Mouse (Mus musculus): ENCODE measurements around the gene Frmd3. TPM values are rescaled to one million over a fixed set of nuclear protein-coding genes. Genes with fewer than 3 reads are reported as not detected.

Gene Frmd3
- polyA plus RNA-seq (2015; fragmentation: Nextera tagmentation; extraction: Ambion mirVana): 0.67 and 0.70 TPM in 2 replicates

DNA sequence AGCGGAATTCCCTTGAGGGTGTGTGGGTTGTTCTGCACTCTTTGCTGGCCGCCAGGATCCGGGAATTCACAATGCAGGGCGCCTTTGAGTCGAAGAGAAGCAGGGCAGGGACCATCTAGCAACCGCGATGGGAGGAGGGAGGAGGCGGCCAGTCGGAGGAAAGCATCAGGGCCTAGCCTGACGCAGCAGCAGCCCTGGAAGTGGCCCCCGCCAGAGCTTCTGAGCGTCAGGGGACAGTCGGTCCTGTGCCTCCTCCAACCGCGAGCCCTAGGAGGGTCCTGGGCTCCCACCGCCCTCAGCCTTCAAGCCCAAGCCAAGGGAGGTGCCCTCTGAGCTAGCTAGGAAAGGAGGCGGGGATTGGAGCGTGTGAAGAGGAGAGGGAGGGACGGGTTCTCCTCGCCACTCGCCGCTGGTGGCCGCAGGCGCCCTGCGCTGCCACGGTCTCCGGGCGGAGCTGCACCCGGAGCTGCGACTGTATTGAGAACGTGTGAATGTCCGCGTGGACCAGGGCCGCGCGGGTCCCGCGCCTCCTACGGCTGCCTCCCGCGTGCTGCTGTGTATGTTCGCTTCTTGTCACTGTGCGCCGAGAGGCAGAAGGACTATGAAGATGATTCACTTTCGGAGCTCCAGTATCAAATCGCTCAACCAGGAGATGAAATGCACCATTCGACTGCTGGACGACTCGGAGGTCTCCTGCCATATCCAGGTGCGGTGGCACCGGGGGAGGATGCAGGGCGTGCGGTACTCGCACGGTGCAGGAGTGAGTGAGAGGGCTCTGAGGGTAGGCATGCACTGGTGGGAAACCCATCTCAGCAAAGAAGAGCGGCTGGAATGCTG lies at the start of gene Frmd3:
Frmd3 (plus strand) TSS at position 232 of the 837 bp plus-strand sequence.
- peaks cover 3% of the 10 kb centered on the region; the same call in 1 of the 2 replicates for H3K4me1 ChIP-seq (ENCODE audit: control insufficient read depth, insufficient read depth, low read length)
- peaks cover 7% of the 10 kb centered on the region; the same call in 1 of the 2 replicates for H3K27me3 ChIP-seq (ENCODE audit: control insufficient read depth, insufficient read depth, low read length)
- H3K27ac ChIP-seq (ENCODE audit: low read length): no peak within 1 kb of the TSS
- peak; percentile 80 for ATAC-seq (ENCODE audit: insufficient read depth, low FRiP score)
- H3K9me3 ChIP-seq (replicated peaks; ENCODE audit: control insufficient read depth, low read length): no peaks in the 10 kb centered on the region
- WGBS: under 1% methylated on average over 56 of the region's 56 CpGs
- H3K4me2 ChIP-seq (ENCODE audit: low read depth, low read length): peak within 1 kb of the TSS; percentile 88
- no peaks in the 10 kb centered on the region for H3K36me3 ChIP-seq (ENCODE audit: control insufficient read depth, insufficient read depth, low read length)
- H3K9ac ChIP-seq (ENCODE audit: low read length): peak within 1 kb of the TSS; percentile 64
- H3K4me3 ChIP-seq (replicated peaks; ENCODE audit: low read length): peak within 1 kb of the TSS; percentile 48

DNA sequence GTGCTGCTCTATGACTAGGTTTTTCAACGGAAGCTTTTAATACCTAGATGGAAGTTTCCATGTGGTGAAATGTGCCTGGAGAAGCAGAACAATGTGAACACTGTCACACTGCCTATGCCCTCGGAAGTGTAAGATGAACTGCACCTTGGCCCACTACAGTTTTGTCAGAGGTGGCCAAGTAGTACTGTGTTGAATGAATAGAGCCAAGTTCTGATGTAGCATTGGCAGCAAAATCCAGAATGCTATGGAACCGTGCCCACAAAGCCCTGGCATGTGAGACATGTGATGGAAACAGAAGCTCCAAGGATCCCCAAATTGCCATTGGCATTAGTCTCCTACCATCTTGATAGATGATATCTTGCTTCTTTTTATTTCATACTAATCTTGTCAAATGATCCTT lies 32.8 kb upstream of the Frmd3 start:
- 74% methylated on average over 3 of the region's 3 CpGs for WGBS
- Histone ChIP-seq H3K4me3 (replicated peaks; ENCODE audit: low read length) (no peak overlapping the region), H3K9me3 (replicated peaks; ENCODE audit: control insufficient read depth, low read length) (no peaks in the 10 kb centered on the region), H3K36me3 (ENCODE audit: control insufficient read depth, insufficient read depth, low read length) (no peaks in the 10 kb centered on the region), H3K4me1 (ENCODE audit: control insufficient read depth, insufficient read depth, low read length) (no peaks in the 10 kb centered on the region), H3K4me2 (ENCODE audit: low read depth, low read length) (no peak overlapping the region), H3K9ac (ENCODE audit: low read length) (no peak overlapping the region), H3K27ac (ENCODE audit: low read length) (no peak overlapping the region), H3K27me3 (ENCODE audit: control insufficient read depth, insufficient read depth, low read length) (no peaks in the 10 kb centered on the region)
- no peak for ATAC-seq (ENCODE audit: insufficient read depth, low FRiP score)

DNA sequence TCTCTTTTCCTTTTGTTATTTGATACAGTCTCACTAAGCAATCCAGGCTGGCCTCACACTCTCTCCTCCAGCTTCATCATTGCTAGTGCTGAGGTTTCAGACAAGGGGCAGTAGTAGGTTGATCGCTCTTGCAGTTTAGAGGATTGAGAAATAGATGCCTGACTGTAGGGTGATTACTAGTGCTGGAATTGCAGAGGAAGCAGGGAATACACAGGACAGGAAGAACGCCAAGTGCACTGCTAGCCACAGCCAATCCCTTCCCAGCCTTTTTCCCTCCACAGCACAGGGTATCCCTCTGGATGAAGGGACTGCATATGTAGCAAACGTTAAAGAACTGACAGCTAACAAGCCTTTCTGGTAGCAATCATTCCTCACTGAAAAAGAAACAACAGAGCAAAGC lies 965 bp upstream of the Frmd3 start:
- Histone ChIP-seq H3K9ac (ENCODE audit: low read length) (no peak overlapping the region), H3K27me3 (ENCODE audit: control insufficient read depth, insufficient read depth, low read length) (peaks cover 7% of the 10 kb centered on the region; the same call in 1 of the 2 replicates), H3K4me1 (ENCODE audit: control insufficient read depth, insufficient read depth, low read length) (peaks cover 3% of the 10 kb centered on the region; the same call in 1 of the 2 replicates), H3K4me2 (ENCODE audit: low read depth, low read length) (no peak overlapping the region), H3K9me3 (replicated peaks; ENCODE audit: control insufficient read depth, low read length) (no peaks in the 10 kb centered on the region), H3K27ac (ENCODE audit: low read length) (no peak overlapping the region), H3K4me3 (replicated peaks; ENCODE audit: low read length) (no peak overlapping the region), H3K36me3 (ENCODE audit: control insufficient read depth, insufficient read depth, low read length) (no peaks in the 10 kb centered on the region)
- 52% methylated on average over 3 of the region's 3 CpGs for WGBS
- ATAC-seq (ENCODE audit: insufficient read depth, low FRiP score): no peak

DNA sequence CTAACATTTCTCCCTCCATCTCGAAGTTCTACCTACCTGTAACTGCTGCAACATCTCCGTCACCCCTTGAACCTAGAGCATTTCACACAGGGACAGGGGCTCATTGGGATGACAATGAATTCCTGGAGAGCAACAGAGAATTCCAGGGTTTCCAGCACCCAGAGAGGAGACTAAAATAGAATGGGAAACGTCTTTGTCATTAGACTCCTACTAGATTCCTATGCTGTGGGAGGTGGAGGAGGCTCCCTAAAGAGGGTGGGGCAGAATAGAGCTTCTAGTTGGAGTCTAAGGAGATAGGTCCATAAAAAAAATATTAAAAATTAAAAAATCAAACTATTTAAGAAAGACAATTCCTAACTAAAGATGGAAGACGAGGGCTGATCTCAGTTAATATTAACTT lies 542 bp upstream of the Frmd3 start:
- H3K4me2 ChIP-seq (ENCODE audit: low read depth, low read length): peak overlapping the region; percentile 88
- WGBS: 44% methylated on average over 4 of the region's 4 CpGs
- no peaks in the 10 kb centered on the region for H3K36me3 ChIP-seq (ENCODE audit: control insufficient read depth, insufficient read depth, low read length)
- ATAC-seq (ENCODE audit: insufficient read depth, low FRiP score): no peak
- H3K27ac ChIP-seq (ENCODE audit: low read length): no peak overlapping the region
- H3K4me3 ChIP-seq (replicated peaks; ENCODE audit: low read length): no peak overlapping the region
- H3K9ac ChIP-seq (ENCODE audit: low read length): no peak overlapping the region
- no peaks in the 10 kb centered on the region for H3K9me3 ChIP-seq (replicated peaks; ENCODE audit: control insufficient read depth, low read length)
- H3K27me3 ChIP-seq (ENCODE audit: control insufficient read depth, insufficient read depth, low read length): peaks cover 7% of the 10 kb centered on the region; the same call in 1 of the 2 replicates
- peaks cover 3% of the 10 kb centered on the region; the same call in 1 of the 2 replicates for H3K4me1 ChIP-seq (ENCODE audit: control insufficient read depth, insufficient read depth, low read length)

DNA sequence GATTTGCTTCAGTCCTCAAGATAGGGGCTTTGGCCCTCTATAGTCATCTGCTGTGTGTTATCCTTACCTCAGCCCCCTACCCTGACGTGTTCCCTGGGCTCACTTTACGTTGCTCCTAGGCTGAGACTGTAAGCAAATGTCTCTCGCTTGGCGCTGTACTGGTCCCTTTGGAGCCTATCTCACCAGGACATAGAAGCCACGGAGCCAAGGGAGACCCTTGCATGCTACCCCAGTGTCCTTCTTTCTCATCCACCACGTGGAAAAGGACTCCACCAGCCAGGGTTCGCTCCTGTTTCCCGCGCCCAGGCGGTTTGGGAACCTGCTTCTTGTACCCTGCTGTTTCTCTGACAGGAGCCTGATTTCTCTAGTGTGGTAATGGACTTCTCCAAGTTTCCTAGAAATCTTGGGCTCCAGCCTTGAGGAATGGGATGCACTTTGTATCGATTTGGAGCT lies 832 bp downstream of the Frmd3 start:
- ATAC-seq (ENCODE audit: insufficient read depth, low FRiP score): peak; percentile 26; the same call in 1 of the 2 replicates
- 13% methylated on average over 11 of the region's 11 CpGs for WGBS
- H3K9me3 ChIP-seq (replicated peaks; ENCODE audit: control insufficient read depth, low read length): no peaks in the 10 kb centered on the region
- H3K4me3 ChIP-seq (replicated peaks; ENCODE audit: low read length): peak overlapping the region; percentile 48
- H3K27ac ChIP-seq (ENCODE audit: low read length): no peak overlapping the region
- H3K4me1 ChIP-seq (ENCODE audit: control insufficient read depth, insufficient read depth, low read length): peaks cover 3% of the 10 kb centered on the region; the same call in 1 of the 2 replicates
- no peaks in the 10 kb centered on the region for H3K36me3 ChIP-seq (ENCODE audit: control insufficient read depth, insufficient read depth, low read length)
- H3K9ac ChIP-seq (ENCODE audit: low read length): peak overlapping the region; percentile 64
- peak overlapping the region; percentile 88 for H3K4me2 ChIP-seq (ENCODE audit: low read depth, low read length)
- H3K27me3 ChIP-seq (ENCODE audit: control insufficient read depth, insufficient read depth, low read length): peaks cover 7% of the 10 kb centered on the region; the same call in 1 of the 2 replicates

DNA sequence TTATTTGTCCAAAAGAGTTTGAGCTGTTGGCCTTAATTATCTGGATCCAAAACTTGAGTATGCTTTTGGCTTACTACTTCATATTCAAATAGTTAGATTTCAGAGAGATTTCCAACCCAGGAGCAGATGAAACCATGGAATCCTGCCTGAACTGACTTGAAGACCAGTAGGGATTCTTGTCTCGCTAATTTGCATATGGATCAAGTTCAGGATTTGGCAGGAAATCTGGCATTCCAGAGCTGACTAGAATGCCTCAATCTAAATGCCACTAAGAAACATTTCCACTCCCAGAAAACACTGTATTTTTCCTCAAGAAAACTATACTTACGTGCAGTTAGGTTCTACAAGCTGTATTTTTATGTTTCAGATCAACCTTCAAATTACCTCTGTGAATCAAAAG lies 6.8 kb downstream of the Frmd3 start:
- Histone ChIP-seq H3K27ac (ENCODE audit: low read length) (no peak overlapping the region), H3K4me1 (ENCODE audit: control insufficient read depth, insufficient read depth, low read length) (no peaks in the 10 kb centered on the region), H3K4me2 (ENCODE audit: low read depth, low read length) (no peak overlapping the region), H3K36me3 (ENCODE audit: control insufficient read depth, insufficient read depth, low read length) (no peaks in the 10 kb centered on the region), H3K9ac (ENCODE audit: low read length) (no peak overlapping the region), H3K27me3 (ENCODE audit: control insufficient read depth, insufficient read depth, low read length) (no peaks in the 10 kb centered on the region), H3K9me3 (replicated peaks; ENCODE audit: control insufficient read depth, low read length) (no peaks in the 10 kb centered on the region), H3K4me3 (replicated peaks; ENCODE audit: low read length) (no peak overlapping the region)
- ATAC-seq (ENCODE audit: insufficient read depth, low FRiP score): no peak
- WGBS: 66% methylated on average over 2 of the region's 2 CpGs

DNA sequence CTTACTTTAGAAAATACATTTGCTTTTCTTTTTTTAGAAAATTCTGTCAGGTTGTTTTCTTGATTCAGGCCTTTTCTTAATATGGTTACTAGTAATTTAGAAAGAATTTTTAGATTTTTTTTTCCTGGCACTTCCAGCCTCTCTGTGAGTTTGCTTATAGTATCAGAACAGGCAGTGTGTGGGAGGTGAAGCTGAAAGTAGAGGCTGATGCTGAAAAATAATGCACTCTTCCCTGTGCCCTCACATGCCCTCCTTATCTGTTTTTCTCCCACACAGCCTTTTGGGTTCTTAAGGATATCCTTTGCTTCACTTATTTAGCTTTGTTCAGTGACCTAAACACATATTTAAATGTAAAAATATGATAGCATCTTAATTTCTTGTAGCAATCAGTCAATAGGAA lies 30.0 kb downstream of the Frmd3 start:
- H3K4me1 ChIP-seq (ENCODE audit: control insufficient read depth, insufficient read depth, low read length): no peaks in the 10 kb centered on the region

DNA sequence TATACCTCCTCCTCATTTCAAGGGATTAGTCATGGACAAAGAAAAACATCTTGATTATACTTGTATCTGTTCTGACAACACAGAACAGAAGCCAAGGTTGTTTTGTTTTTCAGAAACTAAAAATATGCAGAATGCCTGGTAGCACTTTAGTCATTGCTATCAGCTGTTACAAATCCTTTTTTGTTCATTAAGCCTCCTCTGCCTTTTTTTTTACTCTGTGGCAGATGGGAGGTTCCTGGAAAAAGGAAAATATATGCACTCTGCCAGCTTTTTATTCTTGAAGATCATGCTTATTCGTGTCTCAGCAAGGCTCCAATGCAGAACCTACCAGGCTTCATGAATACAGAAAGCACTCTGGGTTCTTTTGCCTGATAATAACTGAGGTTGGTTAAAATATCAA lies 38.5 kb downstream of the Frmd3 start:
- Histone ChIP-seq H3K27ac (ENCODE audit: low read length) (no peak overlapping the region), H3K4me1 (ENCODE audit: control insufficient read depth, insufficient read depth, low read length) (no peaks in the 10 kb centered on the region), H3K4me2 (ENCODE audit: low read depth, low read length) (no peak overlapping the region), H3K27me3 (ENCODE audit: control insufficient read depth, insufficient read depth, low read length) (no peaks in the 10 kb centered on the region), H3K9ac (ENCODE audit: low read length) (no peak overlapping the region), H3K4me3 (replicated peaks; ENCODE audit: low read length) (no peak overlapping the region), H3K9me3 (replicated peaks; ENCODE audit: control insufficient read depth, low read length) (no peaks in the 10 kb centered on the region), H3K36me3 (ENCODE audit: control insufficient read depth, insufficient read depth, low read length) (no peaks in the 10 kb centered on the region)
- no peak for ATAC-seq (ENCODE audit: insufficient read depth, low FRiP score)
- 62% methylated on average over 1 of the region's 1 CpGs for WGBS

More for the DNA sequence above, 30.0 kb downstream of the Frmd3 start:
- no peak overlapping the region for H3K9ac ChIP-seq (ENCODE audit: low read length)
- H3K27ac ChIP-seq (ENCODE audit: low read length): no peak overlapping the region
- H3K36me3 ChIP-seq (ENCODE audit: control insufficient read depth, insufficient read depth, low read length): no peaks in the 10 kb centered on the region
- no peaks in the 10 kb centered on the region for H3K9me3 ChIP-seq (replicated peaks; ENCODE audit: control insufficient read depth, low read length)
- ATAC-seq (ENCODE audit: insufficient read depth, low FRiP score): no peak
- H3K4me2 ChIP-seq (ENCODE audit: low read depth, low read length): no peak overlapping the region
- H3K4me3 ChIP-seq (replicated peaks; ENCODE audit: low read length): no peak overlapping the region
- no peaks in the 10 kb centered on the region for H3K27me3 ChIP-seq (ENCODE audit: control insufficient read depth, insufficient read depth, low read length)

DNA sequence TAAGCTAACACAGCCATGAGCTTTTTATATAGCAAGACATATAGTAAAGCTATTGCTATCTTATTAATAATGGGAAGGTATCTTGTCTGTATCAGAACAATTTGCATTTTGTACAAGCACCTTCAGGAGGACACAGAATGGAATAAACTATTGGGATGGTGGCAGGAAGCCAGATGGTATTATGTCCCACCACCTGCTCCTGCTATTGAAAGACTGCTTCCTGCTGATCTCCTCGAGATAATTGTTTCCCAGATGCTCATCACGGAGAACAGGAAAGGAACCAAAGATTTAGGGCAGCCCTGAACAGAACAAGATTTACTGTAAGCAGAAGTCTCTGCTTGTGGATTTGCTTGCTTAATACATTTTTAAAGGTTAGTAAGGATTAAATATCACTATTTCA lies 63.5 kb downstream of the Frmd3 start:
- H3K9me3 ChIP-seq (replicated peaks; ENCODE audit: control insufficient read depth, low read length): no peaks in the 10 kb centered on the region
- 41% methylated on average over 2 of the region's 2 CpGs for WGBS
- H3K4me3 ChIP-seq (replicated peaks; ENCODE audit: low read length): no peak overlapping the region
- H3K27me3 ChIP-seq (ENCODE audit: control insufficient read depth, insufficient read depth, low read length): no peaks in the 10 kb centered on the region
- no peaks in the 10 kb centered on the region for H3K4me1 ChIP-seq (ENCODE audit: control insufficient read depth, insufficient read depth, low read length)
- ATAC-seq (ENCODE audit: insufficient read depth, low FRiP score): no peak
- no peaks in the 10 kb centered on the region for H3K36me3 ChIP-seq (ENCODE audit: control insufficient read depth, insufficient read depth, low read length)
- no peak overlapping the region for H3K4me2 ChIP-seq (ENCODE audit: low read depth, low read length)
- no peak overlapping the region for H3K27ac ChIP-seq (ENCODE audit: low read length)
- no peak overlapping the region for H3K9ac ChIP-seq (ENCODE audit: low read length)
